Comparison of ENCODE assay signal across 9 mouse cellular contexts in genomic region chr6:77628573-77629192, GRCm38 (mm10).
DNase-seq lines count a peak whose midpoint lies in the region; ATAC-seq lines count a peak whose summit lies in the region.
"Had no signal": no experiment of that assay in that cellular context is flagged by ENCODE, and none has a peak within 500 bp of the region (broad histone marks: within the 10 kb centered on the region; RNA-seq: fewer than 3 reads in every experiment).

No protein-coding gene starts in this region.

- H3K27ac ChIP-seq in neural tube, embryonic 14.5 days (ENCODE audit: low read depth, low read length), result no peak overlapping the region
- H3K27ac ChIP-seq: embryonic facial prominence, embryonic 15.5 days had no signal

- H3K4me2 ChIP-seq in neural tube, embryonic 14.5 days (ENCODE audit: low read depth, low read length), result no peak overlapping the region
- H3K4me2 ChIP-seq: embryonic facial prominence, embryonic 15.5 days had no signal

- H3K36me3 ChIP-seq in neural tube, embryonic 14.5 days (ENCODE audit: control insufficient read depth, insufficient read depth, low read length), result no peaks in the 10 kb centered on the region
- H3K36me3 ChIP-seq: embryonic facial prominence, embryonic 15.5 days had no signal

- DNase-seq in cerebellum, adult 18-20 months, result peak; percentile 31 to 33
- no peak for DNase-seq in cerebellum, adult 9-11 months
- DNase-seq in right cerebral cortex, postnatal 25 days, result peak; percentile 30
- DNase-seq in right cerebral cortex, postnatal 14 days, result no peak
- peak; percentile 32 for DNase-seq in kidney, postnatal 10 days
- DNase-seq in gastrocnemius, adult 18-20 months (ENCODE audit: low spot score), result no peak
- no peak for DNase-seq in urinary bladder, postnatal 25 days (ENCODE audit: low spot score)

- H3K9ac ChIP-seq in neural tube, embryonic 14.5 days (replicated peaks; ENCODE audit: low read depth, low read length), result no peak overlapping the region
- H3K9ac ChIP-seq: embryonic facial prominence, embryonic 15.5 days had no signal

- 54% methylated on average over 7 of the region's 7 CpGs for WGBS in neural tube, embryonic 14.5 days

- no peaks in the 10 kb centered on the region for H3K4me1 ChIP-seq in neural tube, embryonic 14.5 days (ENCODE audit: control insufficient read depth, insufficient read depth, low read length)
- H3K4me1 ChIP-seq: embryonic facial prominence, embryonic 15.5 days had no signal

- H3K9me3 ChIP-seq in neural tube, embryonic 14.5 days (ENCODE audit: control insufficient read depth, low read length), result no peaks in the 10 kb centered on the region
- H3K9me3 ChIP-seq: embryonic facial prominence, embryonic 15.5 days had no signal

- no peak overlapping the region for H3K4me3 ChIP-seq in neural tube, embryonic 14.5 days (ENCODE audit: low read depth, low read length)
- H3K4me3 ChIP-seq: embryonic facial prominence, embryonic 15.5 days had no signal

- ATAC-seq in neural tube, embryonic 14.5 days (ENCODE audit: low read depth), result peak; percentile 86

- no peaks in the 10 kb centered on the region for H3K27me3 ChIP-seq in neural tube, embryonic 14.5 days (ENCODE audit: control insufficient read depth, insufficient read depth, low read length)
- H3K27me3 ChIP-seq: embryonic facial prominence, embryonic 15.5 days had no signal

Comparison
In these comparisons a context has a peak if more than half of its experiments do, and no peak if none do; other contexts are left out.
1. DNase-seq: peak in cerebellum, adult 18-20 months (2 of 2), right cerebral cortex, postnatal 25 days (single experiment) and kidney, postnatal 10 days (single experiment); none in cerebellum, adult 9-11 months (single experiment), right cerebral cortex, postnatal 14 days (single experiment), gastrocnemius, adult 18-20 months (single experiment) and urinary bladder, postnatal 25 days (single experiment).